Mouse (Mus musculus): ENCODE measurements around the gene A4galt.

Gene A4galt

GRCm38 (mm10) chr15:83226066-83226834 is 25.3 kb downstream of the A4galt start:
- no peak for DNase-seq (ENCODE audit: low spot score)

- peak; percentile 60 for DNase-seq (ENCODE audit: low spot score)
These were observed 27.3 kb downstream of the A4galt start for GRCm38 (mm10) chr15:83224136-83224766.

- peak; percentile 71 for DNase-seq (ENCODE audit: low spot score)
These were observed 28.2 kb downstream of the A4galt start for GRCm38 (mm10) chr15:83223208-83223962.

GRCm38 (mm10) chr15:83221721-83222120 is 29.9 kb downstream of the A4galt start:
- peak; percentile 2 for DNase-seq (ENCODE audit: low spot score)

GRCm38 (mm10) chr15:83220368-83221013 is 31.1 kb downstream of the A4galt start:
- peak; percentile 54 for DNase-seq (ENCODE audit: low spot score)

GRCm38 (mm10) chr15:83215322-83216216 is 36.0 kb downstream of the A4galt start:
- DNase-seq (ENCODE audit: low spot score) = no peak

GRCm38 (mm10) chr15:83210229-83210628 is 41.3 kb downstream of the A4galt start:
- peak; percentile 70 for DNase-seq (ENCODE audit: low spot score)

GRCm38 (mm10) chr15:83209719-83210118 is 41.9 kb downstream of the A4galt start:
- DNase-seq (ENCODE audit: low spot score) = no peak

GRCm38 (mm10) chr15:83209092-83209695 is 42.4 kb downstream of the A4galt start:
- DNase-seq (ENCODE audit: low spot score) = no peak

GRCm38 (mm10) chr15:83204731-83205451 is 46.7 kb downstream of the A4galt start:
- DNase-seq (ENCODE audit: low spot score) = no peak

GRCm38 (mm10) chr15:83202412-83202811 is 49.2 kb downstream of the A4galt start:
- no peak for DNase-seq (ENCODE audit: low spot score)

- DNase-seq (ENCODE audit: low spot score) = no peak
These were observed 58.2 kb downstream of the A4galt start for GRCm38 (mm10) chr15:83193413-83193812.

- DNase-seq (ENCODE audit: low spot score) = peak; percentile 57
These were observed 69.2 kb downstream of the A4galt start for GRCm38 (mm10) chr15:83182351-83182750.

GRCm38 (mm10) chr15:83181800-83182330 is 69.7 kb downstream of the A4galt start:
- DNase-seq (ENCODE audit: low spot score) = no peak

- no peak for DNase-seq (ENCODE audit: low spot score)
These were observed 71.6 kb downstream of the A4galt start for GRCm38 (mm10) chr15:83180004-83180403.

Measured in urinary bladder, postnatal 14 days (tissue).